Mouse (Mus musculus): ENCODE measurements around the gene Efhd1. TPM values are rescaled to one million over a fixed set of nuclear protein-coding genes. Genes with fewer than 3 reads are reported as not detected.
A peak's percentile ranks its signal among the peaks of the same experiment; 100 is the strongest.

The Efhd1 gene
- polyA plus RNA-seq, 1 experiment from 2014 or later, result 0.18 TPM

DNA sequence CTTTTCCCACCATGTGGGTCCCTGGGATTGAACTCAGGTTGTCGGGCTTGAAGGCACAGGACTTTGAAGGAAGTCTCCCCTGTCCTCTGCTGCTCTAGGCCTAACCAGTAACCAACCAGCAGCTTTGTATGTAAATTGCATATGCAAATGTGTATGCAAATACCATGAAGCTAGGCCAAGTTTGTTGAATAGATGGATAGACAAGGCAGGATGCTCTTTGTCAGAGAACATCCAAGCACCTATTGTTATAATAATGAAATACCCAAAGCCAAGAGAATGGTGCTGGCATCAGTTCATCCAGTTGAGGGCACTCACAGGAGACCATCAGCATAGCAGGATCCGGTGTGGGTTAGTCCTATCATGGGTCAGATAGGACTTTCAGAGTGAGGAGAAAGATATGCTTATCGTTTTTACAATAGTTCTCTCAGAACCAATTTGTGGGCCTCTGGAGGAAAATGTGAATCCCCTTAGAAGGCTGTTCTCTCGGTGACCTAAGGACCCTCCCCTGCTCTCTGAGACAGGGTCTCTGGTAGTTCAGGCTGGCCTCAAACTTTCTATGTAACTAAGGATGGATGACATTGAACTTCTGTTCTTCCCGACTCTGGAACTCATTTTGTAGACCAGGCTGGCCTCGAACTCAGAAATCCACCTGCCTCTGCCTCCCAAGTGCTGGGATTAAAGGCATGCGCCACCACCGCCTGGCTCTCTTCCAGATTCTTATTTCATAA is 49.8 kb downstream of the Efhd1 start:
- 85% methylated on average over 8 of the region's 8 CpGs for WGBS
- H3K4me3 ChIP-seq (replicated peaks), result no peak overlapping the region
- ATAC-seq (ENCODE audit: insufficient read depth, low FRiP score, low read depth), result no peak
- no peak overlapping the region for H3K27ac ChIP-seq
- no peaks in the 10 kb centered on the region for H3K27me3 ChIP-seq (replicated peaks)
- no peaks in the 10 kb centered on the region for H3K36me3 ChIP-seq
- H3K4me1 ChIP-seq, result 0 out of 2 replicates have a peak, but pooled peaks cover 2% of the 10 kb centered on the region
- H3K4me2 ChIP-seq, result no peak overlapping the region
- H3K9ac ChIP-seq, result no peak overlapping the region
- no peaks in the 10 kb centered on the region for H3K9me3 ChIP-seq

GRCm38 (mm10) chr1:87315431-87315830 is 51.3 kb downstream of the Efhd1 start:
- no peak overlapping the region for H3K9ac ChIP-seq
- H3K27me3 ChIP-seq (replicated peaks), result no peaks in the 10 kb centered on the region
- H3K36me3 ChIP-seq, result no peaks in the 10 kb centered on the region; the same call in 1 of the 2 replicates
- H3K4me2 ChIP-seq, result no peak overlapping the region
- no peak overlapping the region for H3K4me3 ChIP-seq (replicated peaks)
- H3K4me1 ChIP-seq, result no peaks in the 10 kb centered on the region
- H3K27ac ChIP-seq, result no peak overlapping the region
- ATAC-seq (ENCODE audit: insufficient read depth, low FRiP score, low read depth), result no peak
- WGBS, result 85% methylated on average over 2 of the region's 2 CpGs
- H3K9me3 ChIP-seq, result no peaks in the 10 kb centered on the region; the same call in 1 of the 2 replicates

DNA sequence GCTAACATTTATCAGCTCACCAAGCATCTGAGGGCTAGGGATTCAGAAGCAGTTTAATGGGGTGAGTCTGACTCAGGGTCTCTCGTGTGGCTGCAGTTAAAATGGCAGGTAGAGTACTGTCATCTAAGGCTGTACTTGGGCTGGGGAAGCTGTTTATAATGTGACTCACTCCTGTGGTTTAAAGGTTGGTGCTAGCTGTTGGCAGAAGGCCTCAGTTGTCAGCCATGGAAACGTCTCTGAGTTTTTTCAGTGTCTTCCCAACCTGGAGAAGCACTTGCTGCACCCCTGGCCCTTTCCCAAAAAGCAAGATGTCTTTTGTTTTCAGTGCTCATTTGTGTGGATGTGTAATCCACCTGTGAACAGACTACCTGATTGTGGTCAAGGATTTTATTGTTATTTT is 51.7 kb downstream of the Efhd1 start:
- Histone ChIP-seq H3K4me3 (replicated peaks) (no peak overlapping the region), H3K9me3 (no peaks in the 10 kb centered on the region; the same call in 1 of the 2 replicates), H3K27ac (no peak overlapping the region), H3K4me1 (no peaks in the 10 kb centered on the region), H3K36me3 (no peaks in the 10 kb centered on the region; the same call in 1 of the 2 replicates), H3K9ac (no peak overlapping the region), H3K27me3 (replicated peaks) (no peaks in the 10 kb centered on the region), H3K4me2 (no peak overlapping the region)
- 60% methylated on average over 2 of the region's 2 CpGs for WGBS
- ATAC-seq (ENCODE audit: insufficient read depth, low FRiP score, low read depth), result no peak

DNA sequence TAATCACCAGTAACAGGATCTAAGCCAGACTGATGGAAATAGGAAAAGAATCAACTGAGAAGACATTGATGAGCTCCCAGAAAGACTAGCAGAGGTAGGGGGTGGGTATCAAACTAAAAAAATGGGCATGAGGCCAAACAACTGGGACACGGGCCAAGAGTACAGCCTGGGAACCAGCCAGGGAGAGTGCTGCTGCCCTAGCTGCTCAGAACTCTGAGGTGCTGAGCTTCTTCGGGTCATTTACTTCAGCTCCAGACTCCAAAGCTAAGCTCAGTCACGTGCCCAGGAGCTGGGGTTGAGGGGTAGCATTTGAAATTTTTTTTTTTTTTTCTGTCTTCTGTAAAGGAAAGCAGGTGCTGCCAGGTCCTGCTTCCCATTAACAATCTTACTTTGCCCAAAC is 52.5 kb downstream of the Efhd1 start:
- 43% methylated on average over 3 of the region's 3 CpGs for WGBS
- Histone ChIP-seq H3K36me3 (no peaks in the 10 kb centered on the region; the same call in 1 of the 2 replicates), H3K4me2 (no peak overlapping the region), H3K27ac (no peak overlapping the region), H3K4me3 (replicated peaks) (no peak overlapping the region), H3K4me1 (no peaks in the 10 kb centered on the region), H3K27me3 (replicated peaks) (no peaks in the 10 kb centered on the region), H3K9me3 (no peaks in the 10 kb centered on the region; the same call in 1 of the 2 replicates), H3K9ac (no peak overlapping the region)
- ATAC-seq (ENCODE audit: insufficient read depth, low FRiP score, low read depth), result 0 out of 2 replicates have a peak, but pooled peaks have one; percentile 47

- no peak for ATAC-seq (ENCODE audit: insufficient read depth, low FRiP score, low read depth)
- Histone ChIP-seq H3K4me3 (replicated peaks) (no peak overlapping the region), H3K9ac (no peak overlapping the region), H3K36me3 (no peaks in the 10 kb centered on the region; the same call in 1 of the 2 replicates), H3K4me2 (no peak overlapping the region), H3K9me3 (no peaks in the 10 kb centered on the region; the same call in 1 of the 2 replicates), H3K27me3 (replicated peaks) (no peaks in the 10 kb centered on the region), H3K4me1 (no peaks in the 10 kb centered on the region), H3K27ac (no peak overlapping the region)
- WGBS, result 5% methylated on average over 1 of the region's 1 CpGs
Measured at GRCm38 (mm10) chr1:87321071-87321470, 56.9 kb downstream of the Efhd1 start.

DNA sequence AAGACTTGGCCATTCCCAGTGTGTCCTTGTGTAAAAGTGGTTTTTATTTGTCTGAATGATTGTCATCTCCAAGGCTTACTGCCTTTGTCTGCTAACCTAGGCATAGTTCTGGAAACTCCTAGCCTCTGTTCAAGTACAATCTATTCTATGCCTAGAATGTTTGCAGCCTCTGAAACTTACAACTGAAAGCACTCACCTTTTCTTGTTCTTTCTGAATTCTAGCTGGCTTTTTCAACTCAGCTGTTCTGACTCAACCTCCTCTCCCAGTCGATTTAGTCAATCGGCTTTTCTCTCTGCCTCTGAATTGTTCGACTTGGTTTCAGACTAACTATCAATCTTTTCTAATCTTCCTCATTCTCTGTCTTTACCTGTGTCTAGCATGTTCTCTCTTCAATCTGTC is 58.6 kb downstream of the Efhd1 start:
- Histone ChIP-seq H3K27me3 (replicated peaks) (no peaks in the 10 kb centered on the region), H3K9me3 (no peaks in the 10 kb centered on the region; the same call in 1 of the 2 replicates), H3K36me3 (no peaks in the 10 kb centered on the region; the same call in 1 of the 2 replicates), H3K27ac (no peak overlapping the region), H3K4me1 (no peaks in the 10 kb centered on the region), H3K4me3 (replicated peaks) (no peak overlapping the region), H3K9ac (no peak overlapping the region), H3K4me2 (no peak overlapping the region)
- WGBS, result 93% methylated on average over 3 of the region's 3 CpGs
- ATAC-seq (ENCODE audit: insufficient read depth, low FRiP score, low read depth), result no peak

DNA sequence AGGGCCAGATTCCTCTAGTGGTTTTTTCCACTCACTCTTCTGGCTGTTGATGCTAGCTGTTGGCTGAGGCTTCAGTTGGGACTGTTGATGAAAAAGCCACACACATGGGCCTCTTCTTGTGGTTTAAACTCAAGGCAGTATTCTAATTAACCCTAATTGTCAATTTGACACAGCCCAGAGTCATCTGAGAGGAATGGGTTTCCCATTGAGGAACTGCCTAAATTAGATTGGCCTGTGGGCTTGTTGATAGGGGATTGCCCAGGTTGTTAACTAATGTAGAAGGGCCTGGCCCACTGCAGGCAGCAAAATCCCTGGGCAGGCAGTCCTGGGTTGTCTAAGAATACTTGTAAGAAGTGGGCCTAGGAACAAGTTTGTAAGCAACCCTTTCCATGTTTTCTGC is 60.5 kb downstream of the Efhd1 start:
- H3K4me3 ChIP-seq (replicated peaks), result no peak overlapping the region
- ATAC-seq (ENCODE audit: insufficient read depth, low FRiP score, low read depth), result no peak
- H3K27me3 ChIP-seq (replicated peaks), result no peaks in the 10 kb centered on the region
- H3K9me3 ChIP-seq, result no peaks in the 10 kb centered on the region; the same call in 1 of the 2 replicates
- no peak overlapping the region for H3K9ac ChIP-seq
- H3K27ac ChIP-seq, result no peak overlapping the region
- no peaks in the 10 kb centered on the region; the same call in 1 of the 2 replicates for H3K36me3 ChIP-seq
- no peak overlapping the region for H3K4me2 ChIP-seq
- H3K4me1 ChIP-seq, result no peaks in the 10 kb centered on the region; the same call in 1 of the 2 replicates

DNA sequence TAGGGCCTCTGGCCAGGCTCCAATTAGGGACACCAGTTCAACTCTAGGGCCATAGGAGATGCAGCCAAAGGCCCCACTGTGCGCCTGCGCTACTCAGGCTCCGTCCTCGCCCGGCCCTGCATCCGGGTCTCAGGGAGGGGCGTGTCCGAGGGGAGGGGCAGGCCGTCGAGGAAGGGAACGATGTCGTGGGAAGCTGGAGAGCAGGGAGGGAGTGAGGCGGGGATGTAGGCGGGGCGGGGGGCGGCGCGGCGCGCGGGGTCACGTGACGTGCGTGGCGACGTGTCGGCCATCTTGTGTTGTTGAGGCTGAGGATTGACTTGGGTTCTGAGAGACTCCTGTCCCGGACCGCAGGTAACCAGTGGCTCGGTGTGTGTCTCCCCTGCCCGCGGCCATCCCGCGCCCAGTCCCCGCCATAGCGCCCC is 62.6 kb downstream of the Efhd1 start, which contains the start of gene Gigyf2:
Gene Gigyf2, plus strand, starts transcription at position 257 of the 422 bp plus-strand sequence.
- no peaks in the 10 kb centered on the region for H3K9me3 ChIP-seq
- H3K27me3 ChIP-seq (replicated peaks), result no peaks in the 10 kb centered on the region
- ATAC-seq (ENCODE audit: insufficient read depth, low FRiP score, low read depth), result peak; percentile 98
- peak within 1 kb of the TSS; percentile 96 for H3K9ac ChIP-seq
- WGBS, result under 1% methylated on average over 36 of the region's 36 CpGs
- H3K36me3 ChIP-seq, result no peaks in the 10 kb centered on the region
- peak within 1 kb of the TSS; percentile 70 for H3K4me3 ChIP-seq (replicated peaks)
- peak within 1 kb of the TSS; percentile 90 for H3K27ac ChIP-seq
- H3K4me1 ChIP-seq, result no peaks in the 10 kb centered on the region; the same call in 1 of the 2 replicates
- H3K4me2 ChIP-seq, result peak within 1 kb of the TSS; percentile 59

DNA sequence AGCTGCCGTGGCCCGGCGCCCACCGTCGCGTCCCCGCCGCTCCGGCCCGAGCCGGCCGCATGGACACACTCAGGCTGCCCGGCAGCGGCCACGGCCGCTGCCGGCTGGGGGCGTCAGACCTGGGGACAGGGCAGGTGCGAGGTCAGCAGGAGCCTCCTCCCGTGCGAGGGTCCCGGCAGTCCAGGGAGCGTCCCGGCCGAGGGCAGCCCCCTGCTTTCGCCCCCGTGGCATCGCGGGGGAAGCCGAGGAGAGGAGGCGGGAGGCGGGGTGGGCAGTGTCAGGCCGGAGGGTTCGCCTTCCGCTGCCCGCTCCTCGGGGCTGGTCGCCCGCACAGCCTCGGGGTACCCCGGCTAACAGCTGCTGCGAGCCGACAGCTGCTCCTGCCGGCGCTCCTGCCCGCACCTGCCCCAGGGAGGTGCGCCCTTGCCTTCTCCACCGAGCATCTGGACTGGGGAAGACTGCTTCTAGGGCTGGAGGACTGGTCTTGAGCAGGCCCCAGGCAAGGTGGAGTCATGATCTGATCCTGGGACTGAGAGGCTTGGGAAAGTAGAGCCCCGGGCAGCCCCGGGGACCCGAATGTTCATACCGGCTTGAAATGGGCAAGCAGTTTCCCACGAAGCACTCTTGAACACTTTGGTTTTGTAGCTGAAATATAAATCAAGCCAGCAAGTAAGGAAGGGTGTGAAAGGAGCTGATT is 63.1 kb downstream of the Efhd1 start:
- Histone ChIP-seq H3K9me3 (no peaks in the 10 kb centered on the region), H3K27me3 (replicated peaks) (no peaks in the 10 kb centered on the region), H3K4me2 (peak overlapping the region; percentile 59), H3K4me1 (no peaks in the 10 kb centered on the region; the same call in 1 of the 2 replicates), H3K9ac (peak overlapping the region; percentile 96), H3K27ac (peak overlapping the region; percentile 90), H3K36me3 (no peaks in the 10 kb centered on the region), H3K4me3 (replicated peaks) (peak overlapping the region; percentile 70)
- under 1% methylated on average over 51 of the region's 53 CpGs for WGBS
- ATAC-seq (ENCODE audit: insufficient read depth, low FRiP score, low read depth), result peak; percentile 82

DNA sequence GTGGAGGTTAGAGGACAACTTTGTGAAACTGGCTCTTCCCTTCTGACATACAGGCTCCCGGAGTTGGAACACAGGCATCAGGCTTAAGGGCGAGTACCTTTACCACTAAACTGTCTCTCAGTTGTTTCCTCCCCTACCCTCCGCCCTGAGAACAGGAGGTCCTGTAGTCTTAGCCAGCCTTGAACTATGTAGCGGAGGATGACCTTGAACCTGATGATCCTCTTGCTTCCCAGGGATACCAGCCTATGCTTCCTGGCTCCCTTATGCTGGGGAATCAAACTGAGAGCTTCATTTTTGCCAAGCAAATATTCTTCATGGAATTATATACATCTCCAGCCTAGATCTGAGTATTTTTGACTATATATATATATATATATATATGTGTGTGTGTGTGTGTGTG is 67.6 kb downstream of the Efhd1 start:
- Histone ChIP-seq H3K9ac (no peak overlapping the region), H3K4me3 (replicated peaks) (no peak overlapping the region), H3K27me3 (replicated peaks) (no peaks in the 10 kb centered on the region), H3K36me3 (0 out of 2 replicates have a peak, but pooled peaks cover 2% of the 10 kb centered on the region), H3K4me2 (no peak overlapping the region), H3K9me3 (no peaks in the 10 kb centered on the region), H3K27ac (no peak overlapping the region), H3K4me1 (no peaks in the 10 kb centered on the region; the same call in 1 of the 2 replicates)
- WGBS, result 95% methylated on average over 4 of the region's 4 CpGs
- no peak for ATAC-seq (ENCODE audit: insufficient read depth, low FRiP score, low read depth)

- no peaks in the 10 kb centered on the region for H3K9me3 ChIP-seq
- no peaks in the 10 kb centered on the region for H3K4me1 ChIP-seq
- H3K36me3 ChIP-seq, result peaks cover 3% of the 10 kb centered on the region; the same call in 1 of the 2 replicates
- WGBS, result 78% methylated on average over 2 of the region's 2 CpGs
- no peak for ATAC-seq (ENCODE audit: insufficient read depth, low FRiP score, low read depth)
- H3K27me3 ChIP-seq (replicated peaks), result no peaks in the 10 kb centered on the region
- H3K4me2 ChIP-seq, result no peak overlapping the region
- no peak overlapping the region for H3K4me3 ChIP-seq (replicated peaks)
- H3K27ac ChIP-seq, result no peak overlapping the region
- H3K9ac ChIP-seq, result no peak overlapping the region
Measured at GRCm38 (mm10) chr1:87350576-87350975, 86.4 kb downstream of the Efhd1 start.

DNA sequence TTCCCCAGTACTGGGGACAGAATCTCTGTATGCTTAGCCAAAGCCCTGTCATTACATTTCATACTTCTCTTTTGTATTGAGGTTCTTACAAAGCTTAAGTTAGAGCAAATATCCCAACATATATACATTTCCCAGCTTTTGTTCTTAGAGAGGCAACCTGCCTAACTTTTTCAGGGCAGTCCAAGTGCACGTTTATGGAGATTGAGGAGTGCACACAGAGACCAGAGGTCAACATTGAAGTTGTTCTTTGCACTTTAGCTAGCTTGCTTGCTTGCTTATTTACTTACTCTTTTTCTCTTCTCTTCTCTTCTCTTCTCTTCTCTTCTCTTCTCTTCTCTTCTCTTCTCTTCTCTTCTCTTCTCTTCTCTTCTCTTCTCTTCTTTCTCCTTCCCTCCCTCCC is 96.1 kb downstream of the Efhd1 start:
- no peaks in the 10 kb centered on the region for H3K27me3 ChIP-seq (replicated peaks)
- H3K4me3 ChIP-seq (replicated peaks), result no peak overlapping the region
- H3K4me1 ChIP-seq, result no peaks in the 10 kb centered on the region
- H3K4me2 ChIP-seq, result no peak overlapping the region
- no peak overlapping the region for H3K9ac ChIP-seq
- 63% methylated on average over 1 of the region's 1 CpGs for WGBS
- H3K27ac ChIP-seq, result no peak overlapping the region
- H3K36me3 ChIP-seq, result peaks cover 6% of the 10 kb centered on the region; the same call in 1 of the 2 replicates
- H3K9me3 ChIP-seq, result no peaks in the 10 kb centered on the region
- no peak for ATAC-seq (ENCODE audit: insufficient read depth, low FRiP score, low read depth)

Measured in stomach, embryonic 15.5 days (tissue).